Mouse (Mus musculus) spleen, postnatal 4 days (tissue): ENCODE data around the gene Nckap5.

ENCODE experiments used
- DNase-seq, 2 experiments: peaks; one replicate each; pipeline ENCODE4 v3.0.0; 2022; ENCODE audit warnings: low spot score in 2 of 2

The Nckap5 gene

GRCm38 (mm10) chr1:126765506-126766170, 65.0 kb downstream of the Nckap5 start:
- no peak for DNase-seq

GRCm38 (mm10) chr1:126764201-126764600, 66.4 kb downstream of the Nckap5 start:
- DNase-seq, result no peak

- no peak for DNase-seq
Measured at GRCm38 (mm10) chr1:126763192-126763591, 67.4 kb downstream of the Nckap5 start.

- DNase-seq, result no peak
Measured at GRCm38 (mm10) chr1:126760386-126760785, 70.2 kb downstream of the Nckap5 start.

- DNase-seq, result no peak
Measured at GRCm38 (mm10) chr1:126755682-126756081, 74.9 kb downstream of the Nckap5 start.

- DNase-seq, result no peak
Measured at GRCm38 (mm10) chr1:126753611-126754010, 77.0 kb downstream of the Nckap5 start.

GRCm38 (mm10) chr1:126752247-126753037, 78.2 kb downstream of the Nckap5 start:
- DNase-seq, result no peak

- DNase-seq, result no peak
Measured at GRCm38 (mm10) chr1:126751137-126751536, 79.5 kb downstream of the Nckap5 start.

- DNase-seq, result no peak
Measured at GRCm38 (mm10) chr1:126750156-126750555, 80.4 kb downstream of the Nckap5 start.

- DNase-seq, result no peak
Measured at GRCm38 (mm10) chr1:126747914-126748313, 82.7 kb downstream of the Nckap5 start.

- DNase-seq, result no peak
Measured at GRCm38 (mm10) chr1:126745482-126746136, 85.0 kb downstream of the Nckap5 start.

GRCm38 (mm10) chr1:126744631-126745305, 85.8 kb downstream of the Nckap5 start:
- no peak for DNase-seq

GRCm38 (mm10) chr1:126738291-126738640, 92.3 kb downstream of the Nckap5 start:
- DNase-seq, result no peak

- DNase-seq, result no peak
Measured at GRCm38 (mm10) chr1:126737554-126738290, 92.9 kb downstream of the Nckap5 start.

GRCm38 (mm10) chr1:126731691-126732090, 98.9 kb downstream of the Nckap5 start:
- no peak for DNase-seq

GRCm38 (mm10) chr1:126726400-126727055, 104.1 kb downstream of the Nckap5 start:
- no peak for DNase-seq

- no peak for DNase-seq
Measured at GRCm38 (mm10) chr1:126725628-126726367, 104.8 kb downstream of the Nckap5 start.

- no peak for DNase-seq
Measured at GRCm38 (mm10) chr1:126721917-126722316, 108.7 kb downstream of the Nckap5 start.

- no peak for DNase-seq
Measured at GRCm38 (mm10) chr1:126719733-126720348, 110.8 kb downstream of the Nckap5 start.

- DNase-seq, result no peak
Measured at GRCm38 (mm10) chr1:126706611-126707010, 124.0 kb downstream of the Nckap5 start.
